Mouse (Mus musculus) kidney, postnatal 10 days (tissue): ENCODE results near the gene Rho.

Source experiments
- DNase-seq: peaks from one replicate; pipeline ENCODE4 v3.0.0; 2021; ENCODE audit warnings: mixed read lengths

Rho gene

DNA sequence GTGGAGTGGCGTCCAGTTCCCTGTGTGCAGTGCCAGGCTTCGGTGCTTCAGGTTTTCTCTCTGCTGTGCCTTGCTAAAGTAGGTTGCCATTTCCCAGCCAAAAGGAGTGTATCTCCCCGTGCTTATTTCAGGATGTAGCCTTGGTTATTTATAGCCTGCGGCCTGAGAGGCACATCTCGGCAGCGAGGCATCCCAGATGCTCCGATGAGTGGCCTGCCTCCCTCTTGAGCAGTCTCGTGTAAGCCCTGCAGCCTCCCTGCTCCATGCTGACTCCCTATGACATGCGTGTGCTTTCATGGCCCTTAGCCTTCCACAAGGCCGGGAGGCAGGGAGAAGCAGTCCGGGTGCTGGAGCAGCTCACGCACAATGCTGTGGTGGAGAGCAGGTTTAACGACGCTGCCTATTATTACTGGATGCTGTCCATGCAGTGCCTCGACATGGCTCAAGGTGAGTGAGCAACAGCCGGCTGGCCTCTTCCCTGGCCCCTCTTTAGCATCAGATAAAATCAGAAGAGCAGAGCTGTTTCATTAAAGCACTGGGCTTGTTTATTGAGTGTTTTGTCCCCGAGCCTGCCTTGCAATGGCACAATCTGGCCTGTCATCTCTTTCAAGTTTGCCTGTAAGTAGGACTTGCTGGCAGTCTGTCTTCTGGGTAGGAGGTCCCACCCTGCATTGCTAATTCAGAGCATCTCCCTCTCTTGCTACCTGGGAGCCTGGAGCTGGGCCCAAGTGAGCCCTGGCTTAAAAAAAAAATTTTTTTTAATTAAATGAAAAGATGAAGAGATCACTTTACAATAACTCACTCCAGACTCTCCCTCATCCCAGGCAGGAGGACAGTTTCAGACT, 15.7 kb upstream of the Rho start:
- no peak for DNase-seq

DNA sequence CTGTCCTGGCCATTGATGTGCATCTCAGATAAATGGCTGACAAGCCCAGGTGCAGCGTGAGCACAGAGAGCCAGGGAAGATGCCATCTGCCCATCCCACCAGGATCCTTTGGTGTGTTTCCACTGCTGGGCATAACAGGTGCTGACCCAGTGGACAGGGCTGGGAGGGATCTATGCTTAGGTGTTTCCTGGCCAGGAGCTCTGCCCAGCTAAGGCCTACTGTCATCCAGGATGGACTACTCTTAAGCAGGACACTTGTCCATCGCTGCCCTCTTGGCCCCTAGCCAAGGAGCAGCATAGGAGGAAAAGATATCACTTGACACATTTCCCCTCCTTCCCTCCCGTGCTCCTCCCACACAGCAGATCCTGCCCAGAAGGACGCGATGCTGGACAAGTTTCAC, 14.9 kb upstream of the Rho start:
- no peak for DNase-seq

DNA sequence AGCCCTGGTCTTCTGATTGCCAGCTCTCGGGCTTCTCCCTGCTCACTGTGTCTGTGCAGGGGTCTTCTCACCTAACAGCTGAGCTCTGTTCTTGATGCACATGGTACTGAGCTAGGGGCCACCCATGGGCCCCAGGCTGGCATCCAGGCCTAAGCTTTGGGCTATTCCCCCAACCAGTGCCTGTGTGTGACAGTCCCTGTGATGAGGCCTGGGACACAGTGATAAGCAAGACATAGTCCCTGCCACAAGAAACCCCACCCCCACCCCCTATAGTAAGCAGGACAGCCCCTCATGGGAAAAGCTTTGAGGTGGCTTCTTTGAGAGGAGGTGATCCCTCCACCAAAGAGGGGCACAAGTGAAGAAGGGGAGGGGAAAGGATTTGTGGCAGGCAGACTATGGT, 12.9 kb upstream of the Rho start:
- no peak for DNase-seq

DNA sequence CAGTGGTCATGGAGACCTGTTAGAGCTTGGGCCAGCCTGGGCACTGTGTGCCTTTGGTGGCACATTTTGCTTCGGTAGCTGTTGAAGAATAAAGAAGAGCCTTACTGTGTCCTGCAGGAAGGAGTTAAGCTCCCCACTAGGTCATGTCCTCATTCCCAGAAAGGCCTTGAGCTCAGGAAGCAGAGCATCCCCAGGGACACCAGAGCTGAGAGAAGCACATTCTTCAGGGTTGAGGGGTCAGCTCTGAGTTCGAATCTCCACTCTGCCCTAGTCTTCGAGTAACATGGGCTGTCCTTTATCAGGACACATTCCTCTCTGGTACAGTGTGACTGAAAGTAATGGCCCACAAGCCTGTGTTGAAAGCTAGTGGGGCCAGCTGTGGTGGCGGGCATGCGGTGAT, 11.7 kb upstream of the Rho start:
- peak; percentile 61 for DNase-seq

DNA sequence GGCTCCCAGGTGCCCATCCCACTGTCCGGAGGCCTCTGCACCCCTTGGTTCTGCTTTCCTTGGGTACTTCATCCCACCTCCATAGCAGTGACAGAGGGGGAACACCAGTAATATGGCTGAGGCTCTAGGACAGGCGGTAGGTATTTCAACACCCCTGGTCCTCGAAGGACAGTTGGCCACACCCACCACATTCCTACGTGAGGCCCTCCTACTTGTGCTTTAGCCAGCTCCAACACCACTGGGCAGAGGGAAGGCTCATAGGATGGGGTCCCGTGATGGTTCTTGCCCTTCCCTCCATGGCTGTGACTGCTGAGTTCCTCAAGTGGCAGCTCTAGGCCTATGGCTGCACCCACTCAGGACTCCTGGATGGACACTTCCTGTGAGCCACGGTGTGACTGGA, 6.7 kb upstream of the Rho start:
- no peak for DNase-seq

DNA sequence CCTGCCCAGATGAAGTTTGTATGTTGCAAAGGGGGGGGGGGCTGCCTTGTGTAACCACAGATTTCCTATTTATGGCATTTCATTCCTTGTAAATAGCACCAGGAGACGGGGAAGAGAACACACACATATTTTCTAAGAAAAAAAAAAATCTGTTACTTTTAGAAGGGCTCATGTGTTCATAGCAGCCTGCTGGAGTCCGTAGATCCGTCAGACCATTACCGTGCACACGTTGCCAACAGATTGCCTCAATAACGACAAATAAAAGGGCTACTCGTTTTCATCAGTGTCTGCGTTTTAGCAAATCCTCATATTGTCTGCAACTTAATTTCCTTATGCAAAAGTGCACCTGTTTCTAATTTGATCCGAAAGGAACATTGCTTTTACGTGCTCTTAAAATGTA, 5.1 kb upstream of the Rho start:
- DNase-seq = no peak

DNA sequence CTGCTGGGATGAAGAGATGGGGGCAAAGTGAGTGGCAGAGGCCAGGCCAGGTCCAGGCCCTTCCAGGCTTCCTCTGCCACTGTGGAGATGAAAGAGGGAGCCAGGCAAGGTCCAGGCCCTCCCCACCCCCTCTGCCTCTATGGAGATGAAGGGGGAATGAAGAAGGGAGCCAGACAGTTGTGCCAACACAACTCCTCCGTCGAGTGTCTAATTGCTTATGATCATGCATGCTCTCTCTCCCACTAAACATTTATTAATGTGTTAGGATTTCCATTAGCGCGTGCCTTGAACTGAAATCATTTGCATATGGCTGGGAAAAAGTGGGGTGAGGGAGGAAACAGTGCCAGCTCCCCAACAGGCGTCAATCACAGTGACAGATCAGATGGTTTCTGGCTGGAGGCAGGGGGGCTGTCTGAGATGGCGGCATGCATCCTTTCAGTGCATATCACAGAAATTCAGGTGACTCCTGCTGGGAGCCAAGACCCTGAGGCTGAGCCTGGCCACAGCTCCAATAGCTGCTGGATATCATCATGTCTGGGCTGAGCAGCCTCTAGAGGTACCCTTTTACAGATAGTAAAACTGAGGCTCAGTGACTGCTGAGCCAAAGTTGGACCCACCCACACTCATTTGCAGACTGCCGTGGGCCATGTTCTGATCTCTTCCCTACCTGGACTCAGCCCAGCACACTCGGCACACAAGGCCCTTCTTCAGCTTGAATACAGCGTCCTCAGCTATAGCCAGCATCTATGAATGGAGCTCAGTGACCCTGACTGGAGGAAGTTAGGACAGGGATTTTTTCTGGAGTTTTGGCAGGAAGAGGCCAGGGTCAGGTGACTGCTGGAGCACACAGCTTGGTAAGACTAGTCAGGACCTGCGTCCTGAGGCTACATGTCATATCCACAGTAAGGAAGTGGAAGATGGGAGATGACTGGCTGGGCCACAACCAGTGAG, 4.0 kb upstream of the Rho start:
- no peak for DNase-seq

DNA sequence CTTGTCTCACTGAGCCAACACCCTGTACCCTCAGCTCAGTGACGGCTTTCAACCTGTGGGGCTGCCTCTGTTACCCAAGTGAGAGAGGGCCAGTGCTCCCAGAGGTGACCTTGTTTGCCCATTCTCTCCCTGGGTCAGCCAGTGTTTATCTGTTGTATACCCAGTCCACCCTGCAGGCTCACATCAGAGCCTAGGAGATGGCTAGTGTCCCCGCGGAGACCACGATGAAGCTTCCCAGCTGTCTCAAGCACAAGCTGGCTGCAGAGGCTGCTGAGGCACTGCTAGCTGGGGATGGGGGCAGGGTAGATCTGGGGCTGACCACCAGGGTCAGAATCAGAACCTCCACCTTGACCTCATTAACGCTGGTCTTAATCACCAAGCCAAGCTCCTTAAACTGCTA, 1.5 kb upstream of the Rho start:
- peak; percentile 70 for DNase-seq

DNA sequence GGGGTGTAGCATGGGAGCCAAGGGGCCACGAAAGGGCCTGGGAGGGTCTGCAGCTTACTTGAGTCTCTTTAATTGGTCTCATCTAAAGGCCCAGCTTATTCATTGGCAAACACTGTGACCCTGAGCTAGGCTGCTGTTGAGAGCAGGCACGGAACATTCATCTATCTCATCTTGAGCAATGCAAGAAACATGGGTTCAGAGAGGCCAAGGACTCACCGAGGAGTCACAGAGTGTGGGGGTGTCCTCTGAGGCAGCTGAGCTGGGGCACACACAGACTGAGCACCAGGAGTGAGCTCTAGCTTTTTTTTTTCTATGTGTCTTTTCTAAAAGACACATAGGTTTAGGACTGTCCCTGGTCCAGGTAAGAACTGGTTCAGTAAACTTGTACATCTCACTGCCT, 843 bp downstream of the Rho start:
- no peak for DNase-seq

DNA sequence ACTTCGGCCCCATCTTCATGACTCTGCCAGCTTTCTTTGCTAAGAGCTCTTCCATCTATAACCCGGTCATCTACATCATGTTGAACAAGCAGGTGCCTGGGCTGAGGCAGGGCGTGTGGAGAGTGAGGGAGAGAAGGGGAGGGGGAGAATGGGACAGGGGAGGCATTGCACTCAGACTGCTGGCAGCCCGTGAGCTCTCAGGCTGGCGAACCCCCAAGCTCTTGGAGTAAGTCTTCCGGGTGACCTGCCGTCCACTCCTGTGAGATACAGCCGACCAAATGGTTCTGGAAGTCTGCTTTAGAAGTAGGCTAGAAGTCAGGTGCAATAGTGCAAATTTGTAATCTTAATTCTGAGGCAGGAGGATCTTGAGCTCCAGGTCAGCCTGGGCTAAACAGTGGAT, 4.0 kb downstream of the Rho start:
- DNase-seq = no peak

DNA sequence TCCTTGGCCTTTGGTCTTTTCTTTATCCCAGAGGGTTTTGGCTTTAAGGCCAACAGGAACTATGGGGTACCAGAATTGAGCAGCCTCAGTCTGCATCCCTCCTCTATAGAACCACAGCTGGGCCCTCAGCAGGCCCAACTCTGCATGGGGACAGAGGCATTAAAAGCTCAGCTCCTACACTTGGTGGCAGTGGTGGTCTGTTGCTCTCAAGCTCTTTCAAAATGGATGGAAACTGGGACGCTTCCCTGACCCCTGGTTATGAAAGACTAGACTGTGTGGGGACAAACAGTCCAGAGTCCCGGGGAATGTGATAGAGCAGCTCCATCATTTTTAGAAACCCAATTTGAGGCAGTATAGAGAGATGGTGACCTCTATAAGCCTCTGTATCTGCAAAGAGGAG, 6.5 kb downstream of the Rho start:
- DNase-seq = no peak

DNA sequence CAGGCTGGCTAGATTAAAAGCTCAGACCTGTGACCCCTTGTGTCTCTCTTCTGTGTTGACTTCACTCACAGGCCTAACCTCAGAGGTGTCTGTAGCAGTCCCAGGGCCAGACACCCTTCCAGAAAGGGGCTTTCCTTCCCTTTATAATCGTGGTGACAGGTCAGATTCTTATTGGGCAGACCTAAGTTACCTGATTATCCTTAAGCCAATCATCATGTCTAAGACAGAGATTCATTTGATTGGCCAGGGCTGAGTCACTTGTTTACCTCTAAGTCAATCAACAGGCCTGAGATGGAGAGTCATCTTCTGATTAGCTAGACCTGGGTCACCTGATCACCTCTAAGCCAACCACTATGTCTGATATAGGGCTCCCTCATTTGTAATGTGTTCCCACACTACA, 7.2 kb downstream of the Rho start:
- no peak for DNase-seq

DNA sequence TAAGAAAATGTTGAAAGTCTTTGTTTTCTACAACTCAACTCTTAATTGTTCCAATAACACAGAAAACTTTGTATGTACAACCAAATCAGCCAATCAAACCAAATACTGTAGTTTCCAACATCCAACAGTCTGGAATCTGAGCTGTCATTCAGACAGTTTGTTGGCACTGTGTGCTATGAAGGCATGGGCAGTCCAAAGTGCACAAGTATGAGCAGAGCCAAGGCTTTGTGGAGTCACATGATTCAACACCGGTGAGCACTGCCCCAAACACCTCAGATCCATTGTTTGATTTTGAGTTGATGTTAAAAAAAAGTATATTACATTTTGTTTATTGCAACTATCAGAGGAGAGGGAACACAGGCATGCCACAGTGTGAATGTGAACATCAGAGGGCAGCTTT, 9.1 kb downstream of the Rho start:
- DNase-seq = no peak

DNA sequence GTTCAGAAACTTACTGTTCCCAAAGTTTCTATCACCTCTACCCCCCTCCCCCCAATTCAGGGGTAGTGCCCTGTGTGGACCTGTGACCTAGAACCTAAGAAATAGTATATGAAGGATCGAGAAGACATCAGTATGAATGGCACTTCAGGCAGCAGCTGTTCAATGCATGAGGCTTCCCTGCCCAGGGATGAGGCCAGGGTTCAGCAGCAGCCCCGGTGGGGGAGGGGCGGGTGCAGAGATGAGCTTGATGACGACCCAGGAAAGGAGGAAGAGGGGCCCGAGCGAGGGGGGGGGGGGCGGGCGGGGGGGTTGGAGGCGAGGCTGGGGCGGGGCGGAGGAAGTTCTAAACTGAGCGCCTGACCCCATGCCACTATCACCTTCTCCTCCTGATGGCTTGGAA, 9.6 kb downstream of the Rho start:
- no peak for DNase-seq

DNA sequence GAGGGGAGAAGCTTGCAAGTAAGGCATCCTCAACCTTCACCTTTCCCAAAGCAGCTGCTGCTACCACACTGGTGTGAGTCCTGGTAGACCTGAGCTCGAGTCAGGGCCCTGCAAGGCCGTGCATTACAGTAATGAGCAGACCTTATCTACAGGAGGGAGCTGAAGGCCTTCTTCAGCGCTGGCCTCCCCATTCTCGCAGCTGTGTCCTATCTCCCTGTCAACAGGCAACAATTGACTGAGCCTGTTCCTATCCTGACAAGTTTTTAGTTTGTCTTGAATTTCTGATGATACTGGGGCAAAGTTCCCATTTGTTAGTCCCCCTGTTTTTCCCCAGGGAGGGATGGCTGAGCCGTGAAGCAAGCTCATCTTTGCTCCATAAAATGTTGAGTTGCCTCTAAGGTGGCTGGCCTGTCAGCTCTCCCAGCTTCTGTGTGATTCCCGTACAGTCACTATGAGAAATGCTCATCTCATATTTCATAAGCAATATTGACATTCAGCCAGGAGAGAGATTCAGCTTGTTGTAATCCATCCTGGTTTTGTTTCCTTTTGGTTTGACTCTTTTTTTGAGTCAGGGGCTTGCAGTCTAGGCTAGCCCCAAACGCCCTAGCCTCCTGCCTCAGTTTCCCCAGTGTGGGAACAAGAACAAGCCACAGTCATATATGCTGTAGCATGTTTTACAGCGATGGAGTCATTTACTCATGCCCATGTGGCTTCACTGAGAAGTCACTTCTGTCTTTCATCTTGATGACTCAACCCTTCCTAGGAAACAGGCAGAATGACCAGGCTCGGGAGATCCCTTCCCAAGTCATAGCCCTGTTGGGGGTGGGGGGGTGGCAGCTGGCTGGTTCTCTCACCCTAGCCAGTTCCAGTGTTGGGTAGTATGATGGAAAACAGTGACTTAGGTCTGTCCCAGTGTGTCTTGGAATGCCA, 12.2 kb downstream of the Rho start:
- no peak for DNase-seq

DNA sequence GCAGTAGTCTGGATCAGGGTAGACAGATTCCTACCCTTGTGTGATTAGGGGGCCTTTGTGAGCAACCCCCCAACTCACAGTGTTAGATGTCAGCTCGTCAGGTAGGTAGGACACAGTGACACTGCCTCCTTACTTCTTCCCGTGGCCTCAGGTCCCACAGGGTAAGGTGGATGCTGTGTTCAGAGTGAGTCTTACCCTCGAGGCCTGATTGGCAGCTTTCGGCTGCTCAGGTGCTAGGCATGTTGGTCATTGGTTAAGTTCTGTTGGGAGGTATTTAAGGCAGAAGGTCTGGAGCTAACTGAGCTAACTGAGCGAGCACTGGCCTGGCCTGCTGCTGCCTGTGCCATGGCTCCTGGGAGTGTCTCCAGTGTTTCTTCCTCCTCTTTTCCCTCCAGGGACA, 13.1 kb downstream of the Rho start, which contains the start of gene H1foo:
TSS of gene H1foo (plus strand) at position 301 of the 400 bp plus-strand sequence.
- no peak for DNase-seq

DNA sequence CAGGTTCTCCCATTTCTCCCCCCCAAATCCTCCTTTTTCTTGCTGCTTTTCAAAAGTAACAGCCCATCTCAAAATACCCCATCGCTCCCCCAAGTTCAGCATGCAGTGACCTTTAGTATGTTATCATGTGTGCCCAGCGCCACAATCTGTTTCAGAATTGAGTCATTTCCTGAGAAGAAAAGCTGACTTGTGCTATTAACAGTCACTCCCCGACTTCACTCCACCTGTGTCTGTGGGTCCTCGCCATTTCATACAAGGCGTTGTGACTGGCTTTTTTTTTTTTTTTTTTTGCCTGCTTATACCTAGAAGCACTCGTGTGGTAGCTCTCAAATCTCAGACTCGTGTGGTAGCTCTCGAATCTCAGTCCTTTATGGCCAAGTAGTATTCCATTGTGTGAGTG, 14.1 kb downstream of the Rho start:
- no peak for DNase-seq

DNA sequence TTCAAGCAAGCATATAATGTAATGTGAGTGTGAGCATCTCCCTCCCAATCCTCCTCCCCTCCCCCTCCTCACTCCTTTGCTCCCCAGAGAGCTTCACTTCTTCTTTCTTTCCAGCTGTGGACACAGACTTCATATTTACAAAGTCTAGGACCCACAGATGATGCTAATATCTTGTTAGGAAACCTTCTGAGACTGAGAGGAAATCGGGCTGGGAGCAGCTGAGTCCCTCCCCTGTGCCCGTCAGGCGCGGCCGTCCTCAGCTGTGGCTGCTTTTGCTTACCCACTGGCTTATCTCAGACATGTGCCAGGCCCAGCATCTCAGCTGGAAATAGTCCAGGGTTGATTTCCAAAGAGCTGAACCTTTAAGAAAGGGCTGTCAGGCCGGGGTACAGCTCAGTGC, 14.8 kb downstream of the Rho start:
- DNase-seq = no peak

DNA sequence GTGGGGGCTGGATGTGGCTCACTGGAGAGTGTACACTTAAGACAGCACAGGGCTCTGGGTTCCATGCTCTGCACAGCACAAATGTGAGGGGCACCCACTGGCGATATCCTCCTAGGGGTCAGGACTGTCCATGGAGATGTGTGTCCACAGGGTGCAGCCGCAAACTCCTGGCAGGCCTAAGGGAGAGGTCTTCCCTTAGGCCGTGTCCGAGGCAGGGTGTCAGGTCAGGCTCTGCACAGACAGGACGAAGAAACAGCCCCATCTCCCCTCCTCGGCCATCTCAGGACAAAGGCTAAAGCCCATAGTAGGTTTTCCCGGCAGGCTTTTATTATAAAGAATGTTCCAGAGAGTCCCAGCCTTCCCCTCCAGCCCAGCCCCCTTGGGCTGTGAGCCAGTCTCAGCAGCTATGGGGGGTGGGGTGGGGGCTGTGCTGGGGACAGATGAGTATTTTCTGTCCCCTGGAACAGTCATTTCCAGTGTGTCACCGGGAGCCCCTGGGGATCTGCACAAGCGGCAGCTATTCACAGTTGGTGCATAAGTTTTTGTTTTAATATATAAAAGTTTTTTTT, 23.0 kb downstream of the Rho start:
- peak; percentile 65 for DNase-seq

DNA sequence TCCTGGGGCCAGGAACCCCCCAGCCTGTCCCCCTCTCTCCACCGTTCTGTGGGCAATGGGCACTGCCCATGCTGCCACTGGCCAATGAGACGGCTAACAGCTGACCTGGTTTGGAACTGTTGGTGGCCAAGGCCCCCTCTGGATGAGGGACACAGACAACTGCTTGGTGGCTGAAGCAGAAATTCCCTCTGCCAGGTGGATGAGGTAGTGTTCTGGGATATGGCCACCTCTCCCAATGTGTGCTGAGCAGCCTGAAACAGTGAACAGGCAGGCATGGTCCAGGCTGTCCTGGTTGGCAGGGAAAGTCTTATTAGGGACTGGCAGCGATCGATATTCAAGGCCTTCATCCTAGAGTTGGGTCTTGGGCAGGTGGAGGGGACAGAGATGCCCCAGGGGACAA, 23.6 kb downstream of the Rho start:
- DNase-seq = no peak

DNA sequence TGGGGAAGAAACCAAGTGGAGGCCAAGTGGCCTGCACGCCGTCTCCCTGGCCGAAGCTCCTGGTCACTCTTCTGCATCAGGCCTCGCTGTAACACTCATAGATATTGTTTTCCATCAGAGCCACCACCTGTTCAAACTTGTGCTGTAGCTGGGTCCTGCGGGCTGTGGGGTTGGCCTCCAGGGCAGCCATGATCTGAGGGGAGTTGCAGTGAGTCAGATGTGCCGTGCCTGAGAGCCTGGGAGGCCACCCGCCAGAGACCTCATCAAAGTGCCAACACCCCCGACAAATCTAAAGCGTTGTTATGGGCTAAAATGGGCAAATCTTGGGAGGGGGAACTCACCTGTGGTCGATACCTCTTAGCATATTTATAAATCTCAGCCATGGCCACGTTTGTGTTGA, 24.1 kb downstream of the Rho start:
- DNase-seq = no peak

DNA sequence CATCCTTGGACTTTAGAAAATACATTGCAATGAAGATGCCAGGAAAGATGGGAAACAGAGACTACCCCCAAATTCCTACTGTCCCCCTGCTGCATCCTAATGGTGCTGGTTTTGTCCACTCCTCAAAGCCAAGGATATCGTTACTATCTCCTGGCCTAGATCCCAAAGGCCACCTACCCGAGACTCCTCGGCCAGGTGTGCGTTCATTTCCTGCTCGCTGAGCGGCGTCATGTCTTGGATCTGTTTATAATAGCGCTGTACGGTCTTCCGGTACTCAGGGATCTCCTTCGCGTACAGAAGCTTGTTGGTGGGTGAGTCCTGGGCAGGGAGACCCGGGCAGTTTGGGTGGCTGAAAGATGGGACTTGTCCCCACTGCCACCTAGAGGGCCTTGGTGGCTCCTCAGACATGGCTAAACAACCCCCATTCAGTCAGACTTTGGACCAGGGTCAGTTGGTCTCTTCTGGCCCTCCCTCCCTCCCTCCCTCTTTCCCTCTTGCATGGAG, 24.9 kb downstream of the Rho start:
- no peak for DNase-seq
